32 mouse cellular contexts compared by ENCODE assay signal in genomic region chr12:112599942-112600611, GRCm38 (mm10). TPM values are rescaled to one million over a fixed set of nuclear protein-coding genes. Genes with fewer than 3 reads are reported as not detected.
DNase-seq lines count a peak whose midpoint lies in the region; ATAC-seq and TF ChIP-seq lines count a peak whose summit lies in the region.
"Had no signal": no experiment of that assay in that cellular context is flagged by ENCODE, and none has a peak within 500 bp of the region (broad histone marks: within the 10 kb centered on the region; RNA-seq: fewer than 3 reads in every experiment).

No protein-coding gene starts in this region.

- peaks cover 14% of the 10 kb centered on the region for H3K79me2 ChIP-seq in MEL (ENCODE audit: control insufficient read depth, insufficient read depth, low read length, poor library complexity)

- no peak; the same call in 1 of the 2 replicates for ATAC-seq in liver, embryonic 11.5 days (replicated peaks; ENCODE audit: low FRiP score)
- peak; percentile 15; the same call in 1 of the 2 replicates for ATAC-seq in megakaryocyte progenitor cell, adult 5-6 weeks (replicated peaks; ENCODE audit: poor library complexity)
- ATAC-seq: intestine, embryonic 16.5 days had no signal

- no peak overlapping the region for H3K9ac ChIP-seq in liver, embryonic 11.5 days (ENCODE audit: low read depth, low read length)
- H3K9ac ChIP-seq in MEL (ENCODE audit: control insufficient read depth, low read depth, low read length, poor library complexity, severe bottlenecking) = peak overlapping the region; percentile 21
- H3K9ac ChIP-seq: embryonic facial prominence, embryonic 13.5 days; forebrain, embryonic 12.5 days; heart, embryonic 12.5 days; midbrain, embryonic 12.5 days; neural tube, embryonic 12.5 days had no signal

- H3K4me3 ChIP-seq in liver, embryonic 11.5 days (ENCODE audit: low read depth, low read length) = no peak overlapping the region
- H3K4me3 ChIP-seq in MEL (ENCODE audit: control insufficient read depth in 1 of 2, insufficient read depth in 1 of 2, low read depth in 2 of 2, low read length in 2 of 2) = no peak overlapping the region
- H3K4me3 ChIP-seq: embryonic facial prominence, embryonic 13.5 days; erythroblast, embryonic 14.5 days; forebrain, embryonic 12.5 days; heart, embryonic 12.5 days; midbrain, embryonic 12.5 days; myocyte; neural tube, embryonic 12.5 days had no signal

- peak overlapping the region; percentile 22; the same call in 1 of the 2 replicates for H3K4me2 ChIP-seq in liver, embryonic 11.5 days
- H3K4me2 ChIP-seq: embryonic facial prominence, embryonic 13.5 days; forebrain, embryonic 12.5 days; heart, embryonic 12.5 days; midbrain, embryonic 12.5 days; neural tube, embryonic 12.5 days had no signal

- TF ChIP-seq CTCF in MEL (IDR thresholded peaks at IDR 0.05 in 2 of 3, conservative IDR thresholded peaks at IDR 0.05 in 1 of 3; ENCODE audit: control insufficient read depth in 1 of 3, insufficient read depth in 1 of 3, low read depth in 2 of 3, low read length in 3 of 3, poor library complexity in 1 of 3, severe bottlenecking in 1 of 3) = no peak

- no peak for DNase-seq in liver, embryonic 11.5 days (ENCODE audit: low spot score)
- no peak for DNase-seq in liver
- peak; percentile 28 for DNase-seq in ES-CJ7 (ENCODE audit: low read depth, low spot score)
- peak; percentile 54 for DNase-seq in MEL (ENCODE audit: low read depth, low spot score)
- DNase-seq in gastrocnemius, adult 18-20 months (ENCODE audit: low spot score) = no peak
- DNase-seq in kidney, adult 9 months = no peak
- DNase-seq: adrenal gland, postnatal 10 days; B cell, adult 2 months; cerebellum, adult 9-11 months; gastrocnemius, postnatal 25 days; heart, adult 11 months; heart, postnatal 14 days; kidney, adult 8-10 months; kidney, postnatal 10 days; layer of hippocampus, postnatal 36 days; lung, adult 2 months; lung, postnatal 10 days; right cerebral cortex, adult 18-20 months; right cerebral cortex, postnatal 4 days; thymus, adult 18-20 months; thymus, postnatal 4 days had no signal

- no peak for TF ChIP-seq RAD21 in MEL (IDR thresholded peaks at IDR 0.05; ENCODE audit: low read depth, low read length)

- H3K27me3 ChIP-seq in liver, embryonic 11.5 days (replicated peaks; ENCODE audit: control insufficient read depth, insufficient read depth, low read length) = no peaks in the 10 kb centered on the region
- H3K27me3 ChIP-seq in MEL (ENCODE audit: control insufficient read depth in 1 of 2, insufficient read depth in 2 of 2, low read length in 2 of 2) = no peaks in the 10 kb centered on the region
- H3K27me3 ChIP-seq: embryonic facial prominence, embryonic 13.5 days; forebrain, embryonic 12.5 days; neural tube, embryonic 12.5 days had no signal

- H3K27ac ChIP-seq in liver, embryonic 11.5 days (ENCODE audit: low read depth, low read length) = peak overlapping the region; percentile 67; the same call in 1 of the 2 replicates
- peak overlapping the region; percentile 67 for H3K27ac ChIP-seq in MEL (ENCODE audit: control insufficient read depth, low read depth, low read length)
- H3K27ac ChIP-seq: embryonic facial prominence, embryonic 13.5 days; forebrain, embryonic 12.5 days; macrophage; midbrain, embryonic 12.5 days; neural tube, embryonic 12.5 days; stomach, postnatal 0 days had no signal

- peak; percentile 30 to 56; a peak in 3 of 4 replicates for TF ChIP-seq EP300 in MEL (IDR thresholded peaks at IDR 0.05; ENCODE audit: low read depth in 1 of 2, low read length in 2 of 2)

- no peak for TF ChIP-seq POLR2A in MEL (IDR thresholded peaks at IDR 0.05; ENCODE audit: control insufficient read depth in 1 of 2, insufficient read depth in 1 of 2, low read depth in 1 of 2, low read length in 2 of 2, poor library complexity in 1 of 2)

- WGBS in liver, embryonic 11.5 days = 75% methylated on average over 30 of the region's 30 CpGs

- peaks cover 40% of the 10 kb centered on the region for H3K4me1 ChIP-seq in liver, embryonic 11.5 days (replicated peaks; ENCODE audit: control insufficient read depth, insufficient read depth, low read length)
- H3K4me1 ChIP-seq in MEL (ENCODE audit: control insufficient read depth in 1 of 2, insufficient read depth in 2 of 2, low read length in 2 of 2) = peaks cover 26 to 35% of the 10 kb centered on the region in 2 experiments

- H3K9me3 ChIP-seq in liver, embryonic 11.5 days (ENCODE audit: control insufficient read depth, low read length) = no peaks in the 10 kb centered on the region
- H3K9me3 ChIP-seq in MEL (replicated peaks; ENCODE audit: insufficient read depth, low read length) = no peaks in the 10 kb centered on the region
- H3K9me3 ChIP-seq: embryonic facial prominence, embryonic 13.5 days; forebrain, embryonic 12.5 days; heart, embryonic 12.5 days; midbrain, embryonic 12.5 days; neural tube, embryonic 12.5 days had no signal

- peaks cover 16% of the 10 kb centered on the region for H3K36me3 ChIP-seq in liver, embryonic 11.5 days (ENCODE audit: control insufficient read depth, insufficient read depth, low read length)
- H3K36me3 ChIP-seq in MEL (ENCODE audit: control insufficient read depth in 1 of 2, insufficient read depth in 2 of 2, low read length in 2 of 2) = peaks cover 6 to 29% of the 10 kb centered on the region in 2 experiments; a peak in 3 of 4 replicates
- H3K36me3 ChIP-seq: forebrain, embryonic 12.5 days; midbrain, embryonic 12.5 days; neural tube, embryonic 12.5 days had no signal

TF ChIP-seq in MEL, 35 proteins besides CTCF, POLR2A, EP300 and RAD21 (continues in another document):
- TF ChIP-seq UBTF (IDR thresholded peaks at IDR 0.05; ENCODE audit: borderline replicate concordance, insufficient read depth, low read depth, low read length) (no peak), RCOR1 (IDR thresholded peaks at IDR 0.05; ENCODE audit: low read depth, low read length) (peak; percentile 28; the same call in 1 of the 2 replicates), ETS1 (IDR thresholded peaks at IDR 0.05; ENCODE audit: low read depth, low read length) (peak; percentile 63), E2F4 (IDR thresholded peaks at IDR 0.05; ENCODE audit: borderline replicate concordance, low read depth, low read length) (peak; percentile 21; the same call in 1 of the 2 replicates), POLR2AphosphoS5 (IDR thresholded peaks at IDR 0.05; ENCODE audit: borderline replicate concordance, low read depth, low read length) (no peak), HCFC1 (IDR thresholded peaks at IDR 0.05; ENCODE audit: low read depth, low read length) (no peak), JUND (IDR thresholded peaks at IDR 0.05; ENCODE audit: low read depth, low read length) (no peak), SIN3A (IDR thresholded peaks at IDR 0.05; ENCODE audit: low read length) (0 out of 2 replicates have a peak, but pooled peaks have one; percentile 34), MAFK (IDR thresholded peaks at IDR 0.05; ENCODE audit: borderline replicate concordance, low read depth, low read length) (no peak), TAL1 (IDR thresholded peaks at IDR 0.05; ENCODE audit: low read length) (no peak), MXI1 (IDR thresholded peaks at IDR 0.05; ENCODE audit: low read depth, low read length) (peak; percentile 32; the same call in 1 of the 2 replicates), GATA1 (IDR thresholded peaks at IDR 0.05; ENCODE audit: low read depth, low read length) (peak; percentile 47; the same call in 1 of the 2 replicates), MAX (IDR thresholded peaks at IDR 0.05; ENCODE audit: low read length) (no peak), USF2 (IDR thresholded peaks at IDR 0.05; ENCODE audit: borderline replicate concordance in 1 of 2, insufficient read depth in 1 of 2, low read depth in 1 of 2, low read length in 2 of 2) (no peak), NRF1 (IDR thresholded peaks at IDR 0.05; ENCODE audit: insufficient read depth, low read depth, low read length, poor library complexity, severe bottlenecking) (no peak), MAZ (IDR thresholded peaks at IDR 0.05; ENCODE audit: low read depth, low read length) (0 out of 2 replicates have a peak, but pooled peaks have one; percentile 64), MYC (IDR thresholded peaks at IDR 0.05; ENCODE audit: low read depth, low read length) (no peak), USF1 (IDR thresholded peaks at IDR 0.05; ENCODE audit: low read depth, low read length) (no peak), BHLHE40 (IDR thresholded peaks at IDR 0.05; ENCODE audit: borderline replicate concordance, low read depth, low read length) (no peak), CHD1 (IDR thresholded peaks at IDR 0.05; ENCODE audit: low read depth, low read length) (no peak), TCF12 (IDR thresholded peaks at IDR 0.05; ENCODE audit: low read depth, low read length) (peak; percentile 57), CHD2 (IDR thresholded peaks at IDR 0.05; ENCODE audit: low read length) (peak; percentile 18; the same call in 1 of the 2 replicates)

RNA-seq across cellular contexts. Expression of gene Inf2, which starts 11.5 kb away (rescaled TPM):
- 4.6 and 6.5 TPM in 2 replicates for polyA plus RNA-seq in liver, embryonic 11.5 days (2014; fragmentation: Nextera tagmentation; extraction: Ambion mirVana)
- total RNA-seq in MEL (2012; rRNA removed) = 23.2 and 26.1 TPM in 2 replicates
- 100 to 1,000 TPM in 1 of 2 experiments, 10 to 100 TPM in 1; 55.7 to 122 TPM for polyA plus RNA-seq in MEL (2012; ENCODE audit: insufficient read depth in 1 of 2, insufficient read length in 2 of 2, low read depth in 1 of 2, low replicate concordance in 2 of 2, missing spikeins in 1 of 2)
- total RNA-seq in megakaryocyte progenitor cell, adult 5-6 weeks (2015) = 11.0 and 13.6 TPM in 2 replicates
- 4.8 and 7.1 TPM in 2 replicates for total RNA-seq in megakaryocyte progenitor cell, adult 5-6 weeks (2017)
- total RNA-seq in gastrocnemius, adult 18-20 months (2021) = 10 to 100 TPM in 1 of 2 experiments, 1 to 10 TPM in 1; 7.7 to 11.0 TPM

RNA-seq across cellular contexts. Expression of gene Adssl1, which starts 19.8 kb away (rescaled TPM):
- polyA plus RNA-seq in liver, embryonic 11.5 days (2014; fragmentation: Nextera tagmentation; extraction: Ambion mirVana) = 5.6 and 7.4 TPM in 2 replicates
- total RNA-seq in MEL (2012; rRNA removed) = 36.0 and 58.2 TPM in 2 replicates
- polyA plus RNA-seq in MEL (2012; ENCODE audit: insufficient read depth in 1 of 2, insufficient read length in 2 of 2, low read depth in 1 of 2, low replicate concordance in 2 of 2, missing spikeins in 1 of 2) = 10 to 100 TPM in 1 of 2 experiments, not detected in 1; 63.9 TPM
- total RNA-seq in megakaryocyte progenitor cell, adult 5-6 weeks (2015) = 113 and 131 TPM in 2 replicates
- 113 and 126 TPM in 2 replicates for total RNA-seq in megakaryocyte progenitor cell, adult 5-6 weeks (2017)
- 1,000 to 10,000 TPM in 1 of 2 experiments, 100 to 1,000 TPM in 1; 975 to 1,075 TPM for total RNA-seq in gastrocnemius, adult 18-20 months (2021)

RNA-seq across cellular contexts. Expression of gene Siva1, which starts 44.4 kb away (rescaled TPM):
- 216 and 222 TPM in 2 replicates for polyA plus RNA-seq in liver, embryonic 11.5 days (2014; fragmentation: Nextera tagmentation; extraction: Ambion mirVana)
- total RNA-seq in MEL (2012; rRNA removed) = 591 and 659 TPM in 2 replicates
- 100 to 1,000 TPM in 1 of 2 experiments, not detected in 1; 531 TPM for polyA plus RNA-seq in MEL (2012; ENCODE audit: insufficient read depth in 1 of 2, insufficient read length in 2 of 2, low read depth in 1 of 2, low replicate concordance in 2 of 2, missing spikeins in 1 of 2)
- total RNA-seq in megakaryocyte progenitor cell, adult 5-6 weeks (2015) = 163 and 168 TPM in 2 replicates
- total RNA-seq in megakaryocyte progenitor cell, adult 5-6 weeks (2017) = 291 and 325 TPM in 2 replicates
- 10 to 100 TPM; 21.6 to 22.7 TPM for total RNA-seq in gastrocnemius, adult 18-20 months (2021)

Comparison
In these comparisons a context has a peak if more than half of its experiments do, and no peak if none do; other contexts are left out.
1. DNase-seq: peak in ES-CJ7 (single experiment) and MEL (single experiment); none in liver, embryonic 11.5 days (single experiment), liver (single experiment), gastrocnemius, adult 18-20 months (single experiment) and kidney, adult 9 months (single experiment).
2. RNA of gene Adssl1, which starts 19.8 kb away (total RNA-seq): 975 to 1,075 TPM in gastrocnemius, adult 18-20 months; 113 to 131 TPM in megakaryocyte progenitor cell, adult 5-6 weeks and 36.0 to 58.2 TPM in MEL; every median in the first group is over 4 times any median in the second.
3. RNA of gene Siva1, which starts 44.4 kb away (total RNA-seq): 591 to 659 TPM in MEL and 163 to 325 TPM in megakaryocyte progenitor cell, adult 5-6 weeks; 21.6 to 22.7 TPM in gastrocnemius, adult 18-20 months; every median in the first group is over 4 times any median in the second.